Mouse (Mus musculus): ENCODE data around the gene Cd40. TPM values are rescaled to one million over a fixed set of nuclear protein-coding genes. Genes with fewer than 3 reads are reported as not detected.

Cd40 gene
- polyA plus RNA-seq, 1 experiment from 2014 or later, result 6.3 TPM

GRCm38 (mm10) chr2:165035058-165035431 is 20.4 kb upstream of the Cd40 start:
- H3K4me3 ChIP-seq, result peak overlapping the region; percentile 58
- H3K9ac ChIP-seq, result no peak overlapping the region
- 7% methylated on average over 5 of the region's 5 CpGs for WGBS

GRCm38 (mm10) chr2:165037415-165037814 is 18.0 kb upstream of the Cd40 start:
- H3K4me1 ChIP-seq, result peaks cover 18% of the 10 kb centered on the region
- no peak overlapping the region for H3K27ac ChIP-seq
- WGBS, result 63% methylated on average over 4 of the region's 4 CpGs
- H3K9me3 ChIP-seq, result no peaks in the 10 kb centered on the region
- no peak overlapping the region for H3K9ac ChIP-seq
- H3K27me3 ChIP-seq (replicated peaks), result no peaks in the 10 kb centered on the region
- no peak overlapping the region for H3K4me3 ChIP-seq
- no peaks in the 10 kb centered on the region for H3K36me3 ChIP-seq (replicated peaks)
- no peak for ATAC-seq (replicated peaks)
- H3K4me2 ChIP-seq, result no peak overlapping the region

More at GRCm38 (mm10) chr2:165035058-165035431, 20.4 kb upstream of the Cd40 start:
- peak overlapping the region; percentile 95 for H3K27ac ChIP-seq
- H3K36me3 ChIP-seq (replicated peaks), result no peaks in the 10 kb centered on the region
- no peaks in the 10 kb centered on the region for H3K27me3 ChIP-seq (replicated peaks)
- peak overlapping the region; percentile 40 for H3K4me2 ChIP-seq
- peaks cover 37% of the 10 kb centered on the region for H3K4me1 ChIP-seq
- ATAC-seq (replicated peaks), result peak; percentile 57; the same call in 1 of the 2 replicates
- no peaks in the 10 kb centered on the region for H3K9me3 ChIP-seq

- Histone ChIP-seq H3K4me3 (no peak overlapping the region), H3K4me1 (peaks cover 9% of the 10 kb centered on the region), H3K9ac (no peak overlapping the region), H3K27me3 (replicated peaks) (no peaks in the 10 kb centered on the region), H3K9me3 (no peaks in the 10 kb centered on the region), H3K36me3 (replicated peaks) (no peaks in the 10 kb centered on the region), H3K27ac (peak overlapping the region; percentile 21; the same call in 1 of the 2 replicates), H3K4me2 (no peak overlapping the region)
- WGBS, result 75% methylated on average over 5 of the region's 5 CpGs
- no peak for ATAC-seq (replicated peaks)
Measured at GRCm38 (mm10) chr2:165042126-165042525, 13.3 kb upstream of the Cd40 start.

- Histone ChIP-seq H3K4me2 (peak overlapping the region; percentile 40), H3K4me1 (peaks cover 9% of the 10 kb centered on the region), H3K4me3 (no peak overlapping the region), H3K9ac (no peak overlapping the region; the same call in 1 of the 2 replicates), H3K9me3 (no peaks in the 10 kb centered on the region), H3K27ac (peak overlapping the region; percentile 67), H3K27me3 (replicated peaks) (no peaks in the 10 kb centered on the region), H3K36me3 (replicated peaks) (no peaks in the 10 kb centered on the region)
- ATAC-seq (replicated peaks), result peak; percentile 65
- 2% methylated on average over 17 of the region's 17 CpGs for WGBS
Measured at GRCm38 (mm10) chr2:165043090-165043636, 12.3 kb upstream of the Cd40 start.

- Histone ChIP-seq H3K4me3 (no peak overlapping the region), H3K27me3 (replicated peaks) (no peaks in the 10 kb centered on the region), H3K4me2 (peak overlapping the region; percentile 40), H3K36me3 (replicated peaks) (no peaks in the 10 kb centered on the region), H3K27ac (peak overlapping the region; percentile 67), H3K9ac (no peak overlapping the region; the same call in 1 of the 2 replicates), H3K4me1 (peaks cover 9% of the 10 kb centered on the region), H3K9me3 (no peaks in the 10 kb centered on the region)
- peak; percentile 34; the same call in 1 of the 2 replicates for ATAC-seq (replicated peaks)
- 43% methylated on average over 2 of the region's 2 CpGs for WGBS
Measured at GRCm38 (mm10) chr2:165043729-165044128, 11.7 kb upstream of the Cd40 start.

- Histone ChIP-seq H3K9me3 (no peaks in the 10 kb centered on the region), H3K9ac (no peak overlapping the region), H3K27ac (no peak overlapping the region), H3K4me3 (no peak overlapping the region), H3K4me2 (no peak overlapping the region), H3K4me1 (peaks cover 15% of the 10 kb centered on the region), H3K36me3 (replicated peaks) (no peaks in the 10 kb centered on the region), H3K27me3 (replicated peaks) (no peaks in the 10 kb centered on the region)
- ATAC-seq (replicated peaks), result no peak
- 53% methylated on average over 5 of the region's 5 CpGs for WGBS
Measured at GRCm38 (mm10) chr2:165049044-165049443, 6.4 kb upstream of the Cd40 start.

- 0 out of 2 replicates have a peak overlapping the region, but pooled peaks have one; percentile 14 for H3K9ac ChIP-seq
- ATAC-seq (replicated peaks), result peak; percentile 22; the same call in 1 of the 2 replicates
- no peak overlapping the region for H3K4me3 ChIP-seq
- H3K27ac ChIP-seq, result peak overlapping the region; percentile 76
- 60% methylated on average over 18 of the region's 18 CpGs for WGBS
- H3K4me1 ChIP-seq, result peaks cover 20% of the 10 kb centered on the region
- H3K27me3 ChIP-seq (replicated peaks), result no peaks in the 10 kb centered on the region
- no peaks in the 10 kb centered on the region for H3K36me3 ChIP-seq (replicated peaks)
- H3K9me3 ChIP-seq, result no peaks in the 10 kb centered on the region
- no peak overlapping the region for H3K4me2 ChIP-seq
Measured at GRCm38 (mm10) chr2:165050826-165051548, 4.4 kb upstream of the Cd40 start.

GRCm38 (mm10) chr2:165051566-165051965 is 3.9 kb upstream of the Cd40 start:
- no peak overlapping the region for H3K4me2 ChIP-seq
- H3K9me3 ChIP-seq, result no peaks in the 10 kb centered on the region
- no peak overlapping the region for H3K9ac ChIP-seq
- peak overlapping the region; percentile 76 for H3K27ac ChIP-seq
- peaks cover 20% of the 10 kb centered on the region for H3K4me1 ChIP-seq
- H3K27me3 ChIP-seq (replicated peaks), result no peaks in the 10 kb centered on the region
- no peaks in the 10 kb centered on the region for H3K36me3 ChIP-seq (replicated peaks)
- 13% methylated on average over 11 of the region's 11 CpGs for WGBS
- no peak overlapping the region for H3K4me3 ChIP-seq
- peak; percentile 35 for ATAC-seq (replicated peaks)

GRCm38 (mm10) chr2:165055905-165056304 is 478 bp downstream of the Cd40 start:
- H3K4me3 ChIP-seq, result peak overlapping the region; percentile 15
- H3K4me2 ChIP-seq, result peak overlapping the region; percentile 18
- no peaks in the 10 kb centered on the region for H3K9me3 ChIP-seq
- peaks cover 17% of the 10 kb centered on the region for H3K4me1 ChIP-seq
- no peak overlapping the region for H3K9ac ChIP-seq
- H3K36me3 ChIP-seq (replicated peaks), result no peaks in the 10 kb centered on the region
- no peaks in the 10 kb centered on the region for H3K27me3 ChIP-seq (replicated peaks)
- WGBS, result 11% methylated on average over 7 of the region's 7 CpGs
- no peak overlapping the region for H3K27ac ChIP-seq
- ATAC-seq (replicated peaks), result no peak

GRCm38 (mm10) chr2:165056377-165057085 is 1.1 kb downstream of the Cd40 start:
- Histone ChIP-seq H3K36me3 (replicated peaks) (no peaks in the 10 kb centered on the region), H3K4me2 (0 out of 2 replicates have a peak overlapping the region, but pooled peaks have one; percentile 18), H3K9me3 (no peaks in the 10 kb centered on the region), H3K27me3 (replicated peaks) (no peaks in the 10 kb centered on the region), H3K9ac (no peak overlapping the region), H3K4me1 (peaks cover 11% of the 10 kb centered on the region), H3K4me3 (no peak overlapping the region), H3K27ac (no peak overlapping the region)
- WGBS, result 80% methylated on average over 14 of the region's 14 CpGs
- no peak for ATAC-seq (replicated peaks)

GRCm38 (mm10) chr2:165059961-165060360 is 4.5 kb downstream of the Cd40 start:
- Histone ChIP-seq H3K9ac (no peak overlapping the region), H3K27ac (no peak overlapping the region), H3K4me1 (peaks cover 5% of the 10 kb centered on the region; the same call in 1 of the 2 replicates), H3K27me3 (replicated peaks) (no peaks in the 10 kb centered on the region), H3K9me3 (no peaks in the 10 kb centered on the region), H3K4me3 (no peak overlapping the region), H3K36me3 (replicated peaks) (no peaks in the 10 kb centered on the region), H3K4me2 (no peak overlapping the region)
- WGBS, result 94% methylated on average over 4 of the region's 4 CpGs
- no peak for ATAC-seq (replicated peaks)

GRCm38 (mm10) chr2:165061638-165062433 is 6.4 kb downstream of the Cd40 start:
- no peak for ATAC-seq (replicated peaks)
- WGBS, result 85% methylated on average over 16 of the region's 16 CpGs
- no peak overlapping the region for H3K4me3 ChIP-seq

More at GRCm38 (mm10) chr2:165061638-165062433, 6.4 kb downstream of the Cd40 start:
- H3K9me3 ChIP-seq, result no peaks in the 10 kb centered on the region
- no peak overlapping the region for H3K9ac ChIP-seq
- no peaks in the 10 kb centered on the region for H3K36me3 ChIP-seq (replicated peaks)
- H3K27ac ChIP-seq, result no peak overlapping the region
- no peak overlapping the region for H3K4me2 ChIP-seq
- no peaks in the 10 kb centered on the region for H3K4me1 ChIP-seq
- no peaks in the 10 kb centered on the region for H3K27me3 ChIP-seq (replicated peaks)

Measured in midbrain, embryonic 15.5 days (tissue).